Mouse (Mus musculus) midbrain, embryonic 15.5 days (tissue): ENCODE results near the gene Ggta1. TPM values are rescaled to one million over a fixed set of nuclear protein-coding genes. Genes with fewer than 3 reads are reported as not detected.
A peak's percentile ranks its signal among the peaks of the same experiment; 100 is the strongest.

Experiments
- ATAC-seq: fragments of 200-750 bp; cut with Nextera tagmentation; replicated peaks from 2 replicates; pipeline ENCODE4 v1.8.0; 2017; ENCODE audit warnings: moderate TSS enrichment
- H3K27ac ChIP-seq: fragments of 300-500 bp; sonication (generic); 2 replicates; pipeline ENCODE4 v1.5.1; 2015; ENCODE audit warnings: mild to moderate bottlenecking, inconsistent platforms
- H3K27me3 ChIP-seq: fragments of 300-500 bp; sonication (generic); replicated peaks from 2 replicates; pipeline ENCODE4 v1.6.1; 2015; ENCODE audit warnings: inconsistent platforms
- H3K36me3 ChIP-seq: fragments of 300-500 bp; sonication (generic); replicated peaks from 2 replicates; pipeline ENCODE4 v1.6.1; 2015; ENCODE audit warnings: inconsistent platforms
- H3K4me1 ChIP-seq: fragments of 300-500 bp; sonication (generic); 2 replicates; pipeline ENCODE4 v1.6.1; 2015; ENCODE audit warnings: inconsistent platforms
- H3K4me2 ChIP-seq: fragments of 300-500 bp; sonication (generic); 2 replicates; pipeline ENCODE4 v1.6.1; 2015; ENCODE audit warnings: inconsistent platforms, mild to moderate bottlenecking, moderate library complexity
- H3K4me3 ChIP-seq: fragments of 300-500 bp; sonication (generic); 2 replicates; pipeline ENCODE4 v1.5.1; 2015; ENCODE audit warnings: mild to moderate bottlenecking, inconsistent platforms
- H3K9ac ChIP-seq: fragments of 300-500 bp; sonication (generic); 2 replicates; pipeline ENCODE4 v1.6.1; 2015; ENCODE audit warnings: mild to moderate bottlenecking, inconsistent platforms
- H3K9me3 ChIP-seq: fragments of 300-500 bp; sonication (generic); 2 replicates; pipeline ENCODE4 v1.6.1; 2016; ENCODE audit warnings: inconsistent platforms
- WGBS: fragments of 180-500 bp; shearing (Covaris S2); methylation state at CpG from one replicate; pipeline ENCODE4 v1.1.7; 2015; ENCODE audit warnings: mixed read lengths; 5-methylcytosine and 5-hydroxymethylcytosine counted together
- polyA plus RNA-seq: library from polyadenylated mRNA; unstranded; fragments of >200 nt; fragmentation: Nextera tagmentation; extraction: Ambion mirVana; gene quantifications from 2 replicates; pipeline ENCODE4 v1.2.1, GENCODE M21; 2015

The Ggta1 gene
- polyA plus RNA-seq, 1 experiment from 2014 or later: 6.3 TPM

DNA sequence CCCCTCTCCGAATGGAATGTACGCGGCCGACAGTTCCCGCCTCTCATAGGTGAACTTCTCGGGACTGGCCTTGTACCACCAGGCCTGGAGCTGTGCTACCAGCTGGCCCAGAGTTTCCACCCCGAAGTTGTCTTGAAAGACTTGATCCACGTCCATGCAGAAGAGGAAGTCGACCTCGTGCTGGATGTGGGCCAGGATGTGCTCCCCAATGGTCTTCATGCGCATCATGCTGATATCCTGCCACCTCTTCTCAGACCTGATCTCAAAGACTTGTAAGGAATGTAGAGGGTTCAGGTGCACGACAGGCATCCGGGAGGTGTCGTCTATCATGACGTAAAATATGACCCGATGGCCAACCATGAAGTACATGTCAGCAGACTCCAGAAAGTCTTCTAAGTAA, 60.6 kb downstream of the Ggta1 start:
- H3K4me3 ChIP-seq: no peak overlapping the region
- H3K4me2 ChIP-seq: no peak overlapping the region
- no peaks in the 10 kb centered on the region for H3K36me3 ChIP-seq
- H3K27ac ChIP-seq: no peak overlapping the region
- ATAC-seq: no peak
- H3K9me3 ChIP-seq: no peaks in the 10 kb centered on the region
- H3K9ac ChIP-seq: no peak overlapping the region
- WGBS: 94% methylated on average over 16 of the region's 16 CpGs
- H3K4me1 ChIP-seq: no peaks in the 10 kb centered on the region
- no peaks in the 10 kb centered on the region for H3K27me3 ChIP-seq

DNA sequence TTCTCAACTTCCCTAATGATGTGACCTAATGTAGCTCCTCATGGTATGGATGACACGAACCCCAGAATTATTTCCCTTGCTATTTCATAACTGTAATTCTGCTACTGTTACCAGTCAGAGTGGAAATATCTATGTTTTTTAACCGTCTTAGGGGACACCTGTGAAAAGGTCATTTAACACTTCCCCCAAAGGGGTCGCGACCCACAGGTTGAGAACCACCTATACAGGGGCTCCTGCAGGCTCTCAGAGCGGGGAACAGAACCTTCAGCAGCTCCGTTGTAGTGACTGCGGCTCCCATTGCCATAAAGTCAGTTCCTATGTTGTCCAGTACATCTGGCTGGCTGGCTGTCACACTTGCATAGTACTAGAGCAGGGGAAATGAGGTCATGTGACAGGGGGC, 62.3 kb downstream of the Ggta1 start:
- H3K9ac ChIP-seq: no peak overlapping the region
- 0 out of 2 replicates have a peak, but pooled peaks cover 3% of the 10 kb centered on the region for H3K4me1 ChIP-seq
- no peaks in the 10 kb centered on the region for H3K36me3 ChIP-seq
- no peak overlapping the region for H3K27ac ChIP-seq
- no peak overlapping the region for H3K4me3 ChIP-seq
- WGBS: 94% methylated on average over 7 of the region's 7 CpGs
- H3K27me3 ChIP-seq: no peaks in the 10 kb centered on the region
- H3K9me3 ChIP-seq: no peaks in the 10 kb centered on the region
- ATAC-seq: no peak
- H3K4me2 ChIP-seq: no peak overlapping the region

DNA sequence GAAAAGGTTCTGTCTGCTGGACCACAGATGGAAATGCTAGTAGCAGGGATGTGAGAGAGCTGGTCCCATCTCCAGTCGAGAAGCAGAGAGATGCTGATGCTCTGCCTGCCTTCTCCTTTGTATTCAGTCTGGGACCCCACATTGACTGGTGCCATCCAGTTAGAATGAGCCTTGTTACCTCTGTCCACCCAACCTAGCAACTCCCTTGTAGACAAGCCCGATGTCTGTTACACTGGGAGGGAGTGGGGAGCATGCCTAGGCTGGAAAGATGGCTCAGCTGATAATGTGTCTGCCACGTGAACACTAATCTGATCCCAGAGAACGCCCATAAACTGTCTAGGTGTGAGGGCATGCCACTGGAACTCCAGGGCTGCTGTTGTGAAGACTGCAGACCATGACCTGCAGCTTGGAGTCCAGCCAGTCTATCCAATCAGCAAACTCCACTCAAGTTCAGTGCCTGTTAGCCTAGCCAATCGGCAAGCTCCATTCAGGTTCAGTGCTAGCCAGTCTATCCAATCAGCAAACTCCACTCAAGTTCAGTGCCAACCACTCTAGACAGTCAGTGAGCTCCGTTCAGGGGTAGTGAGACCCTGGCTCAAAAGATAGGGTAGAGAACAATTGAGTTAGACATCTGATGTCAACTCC, 64.7 kb downstream of the Ggta1 start:
- 85% methylated on average over 6 of the region's 6 CpGs for WGBS
- no peak for ATAC-seq
- no peaks in the 10 kb centered on the region for H3K36me3 ChIP-seq
- H3K27me3 ChIP-seq: no peaks in the 10 kb centered on the region
- no peaks in the 10 kb centered on the region for H3K9me3 ChIP-seq
- no peak overlapping the region for H3K4me2 ChIP-seq
- H3K4me1 ChIP-seq: 0 out of 2 replicates have a peak, but pooled peaks cover 3% of the 10 kb centered on the region
- no peak overlapping the region for H3K9ac ChIP-seq
- H3K27ac ChIP-seq: no peak overlapping the region
- H3K4me3 ChIP-seq: no peak overlapping the region

DNA sequence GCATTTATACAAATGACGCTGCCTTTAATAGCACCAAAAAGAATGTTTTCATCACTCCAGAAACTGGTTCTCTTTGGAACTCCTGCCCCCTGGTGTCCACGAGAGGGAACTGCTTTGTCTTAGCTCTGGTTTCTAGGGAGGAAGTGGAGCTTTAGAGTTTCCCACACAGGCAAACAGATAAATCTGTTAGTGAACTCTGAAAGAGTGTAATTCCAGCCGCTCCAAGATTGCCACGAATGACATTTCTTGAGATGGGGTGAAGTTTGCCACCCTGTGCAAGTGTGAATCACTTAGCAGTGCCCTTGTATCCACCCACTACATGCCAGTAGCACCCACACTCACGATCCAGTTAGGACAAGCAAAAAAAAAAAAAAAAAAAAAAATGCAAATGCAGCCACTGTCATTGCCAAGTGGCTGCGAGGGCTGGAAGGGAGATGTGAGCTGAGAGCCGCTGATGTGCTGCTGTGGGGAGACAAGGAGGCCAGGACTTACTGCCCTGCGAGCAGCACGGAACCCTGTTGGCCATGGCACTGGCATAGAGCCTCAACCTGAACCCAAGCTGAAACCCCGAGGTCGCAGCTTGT, 65.3 kb downstream of the Ggta1 start:
- H3K9me3 ChIP-seq: no peaks in the 10 kb centered on the region
- H3K4me3 ChIP-seq: no peak overlapping the region
- 0 out of 2 replicates have a peak, but pooled peaks cover 3% of the 10 kb centered on the region for H3K4me1 ChIP-seq
- no peak overlapping the region for H3K4me2 ChIP-seq
- WGBS: 51% methylated on average over 11 of the region's 11 CpGs
- H3K9ac ChIP-seq: no peak overlapping the region
- no peak overlapping the region for H3K27ac ChIP-seq
- no peaks in the 10 kb centered on the region for H3K36me3 ChIP-seq
- no peaks in the 10 kb centered on the region for H3K27me3 ChIP-seq
- ATAC-seq: peak; percentile 6; the same call in 1 of the 2 replicates

DNA sequence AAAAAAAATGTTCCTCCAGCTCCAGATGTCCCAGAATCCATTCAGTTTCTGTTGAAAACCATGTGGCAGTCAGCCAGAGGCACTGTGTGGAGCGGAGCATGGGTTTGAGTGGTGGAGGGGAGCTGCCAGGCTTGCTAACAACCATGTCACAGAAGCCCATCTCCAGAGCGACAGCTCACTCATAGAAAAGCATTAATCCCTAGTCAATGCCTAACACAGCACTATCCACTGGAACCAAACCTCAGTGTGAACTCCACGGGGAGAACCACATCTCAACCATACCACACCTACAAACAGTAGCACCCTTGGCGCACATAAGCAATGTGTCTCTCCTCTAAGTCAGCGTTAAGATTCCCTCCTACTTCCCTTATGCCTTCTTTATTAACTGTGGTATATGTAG, 65.9 kb downstream of the Ggta1 start, which contains the start of gene 4930402F06Rik:
Gene 4930402F06Rik (minus strand): TSS at position 80 of the 400 bp plus-strand sequence.
- H3K4me2 ChIP-seq: no peak within 1 kb of the TSS
- no peak; the same call in 1 of the 2 replicates for ATAC-seq
- H3K4me1 ChIP-seq: 0 out of 2 replicates have a peak, but pooled peaks cover 3% of the 10 kb centered on the region
- no peak within 1 kb of the TSS for H3K4me3 ChIP-seq
- H3K27me3 ChIP-seq: no peaks in the 10 kb centered on the region
- no peak within 1 kb of the TSS for H3K9ac ChIP-seq
- H3K36me3 ChIP-seq: no peaks in the 10 kb centered on the region
- no peak within 1 kb of the TSS for H3K27ac ChIP-seq
- WGBS: 55% methylated on average over 5 of the region's 5 CpGs
- no peaks in the 10 kb centered on the region for H3K9me3 ChIP-seq

DNA sequence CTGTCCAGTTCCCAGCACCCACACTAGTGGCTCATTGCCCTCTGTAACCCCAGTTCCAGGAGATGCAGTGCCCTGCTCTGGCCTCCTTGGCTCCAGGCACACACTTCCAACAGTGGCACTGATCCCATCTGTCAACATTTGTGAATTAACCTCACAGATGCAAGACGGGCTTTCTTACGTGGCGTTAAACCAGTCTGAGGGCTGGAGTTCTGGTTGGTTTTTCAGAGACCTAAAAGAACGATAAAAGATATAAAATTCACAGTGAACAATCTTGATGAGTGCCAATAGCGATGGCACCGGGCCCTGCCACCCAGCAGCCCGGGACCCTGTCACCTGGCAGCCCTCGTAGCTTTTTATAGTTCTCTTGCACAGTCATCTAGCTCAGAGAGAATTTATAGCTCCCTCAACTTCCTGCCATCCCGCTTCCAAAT, 77.6 kb downstream of the Ggta1 start:
- Histone ChIP-seq H3K4me3 (no peak overlapping the region), H3K36me3 (no peaks in the 10 kb centered on the region), H3K27ac (no peak overlapping the region), H3K4me1 (no peaks in the 10 kb centered on the region), H3K27me3 (no peaks in the 10 kb centered on the region), H3K4me2 (no peak overlapping the region), H3K9ac (no peak overlapping the region), H3K9me3 (no peaks in the 10 kb centered on the region)
- 86% methylated on average over 9 of the region's 9 CpGs for WGBS
- ATAC-seq: no peak

DNA sequence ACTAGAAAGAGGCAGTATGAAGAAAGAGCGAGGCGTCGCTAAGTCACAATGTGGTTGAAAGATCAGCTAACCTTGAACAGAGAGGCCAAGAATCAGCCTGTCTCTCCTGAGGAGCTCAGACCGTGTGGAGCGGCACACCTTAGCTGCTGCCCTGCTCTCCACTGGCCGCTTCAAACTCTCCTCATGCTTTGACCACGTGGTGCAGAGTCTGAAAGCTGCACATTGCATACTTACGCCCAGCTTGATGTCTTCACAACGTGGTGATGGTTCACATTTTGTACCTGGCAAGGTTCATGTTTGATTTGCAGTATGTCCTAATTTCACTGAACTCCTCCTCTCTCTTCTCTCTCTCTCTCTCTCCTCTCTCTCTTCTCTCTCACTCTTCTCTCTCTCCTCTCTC, 83.7 kb downstream of the Ggta1 start:
- no peaks in the 10 kb centered on the region for H3K9me3 ChIP-seq
- no peaks in the 10 kb centered on the region for H3K36me3 ChIP-seq
- H3K4me2 ChIP-seq: no peak overlapping the region
- WGBS: 69% methylated on average over 9 of the region's 9 CpGs
- H3K27ac ChIP-seq: no peak overlapping the region
- no peak overlapping the region for H3K9ac ChIP-seq
- no peak for ATAC-seq
- no peaks in the 10 kb centered on the region for H3K27me3 ChIP-seq
- no peak overlapping the region for H3K4me3 ChIP-seq
- no peaks in the 10 kb centered on the region for H3K4me1 ChIP-seq

DNA sequence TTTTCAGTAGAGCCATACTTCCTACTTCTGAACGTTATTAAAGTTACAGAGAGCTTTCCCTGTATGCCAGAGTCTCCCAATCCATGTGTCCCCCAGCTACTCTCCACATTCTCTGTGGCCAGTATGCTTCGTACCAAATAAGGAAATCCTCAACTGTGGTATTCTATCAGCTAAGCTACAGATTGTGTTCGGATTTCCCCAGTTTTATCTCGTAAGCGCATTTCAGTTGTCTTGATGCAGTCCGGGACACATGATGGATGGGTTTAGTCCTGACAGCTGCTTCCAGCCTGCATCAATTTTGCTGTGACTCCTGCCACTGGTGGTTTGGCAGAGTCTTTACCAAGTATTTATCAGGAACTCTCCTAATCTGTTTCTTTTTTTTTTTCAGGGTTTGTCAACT, 85.4 kb downstream of the Ggta1 start:
- H3K27me3 ChIP-seq: no peaks in the 10 kb centered on the region
- H3K27ac ChIP-seq: no peak overlapping the region
- no peak overlapping the region for H3K4me3 ChIP-seq
- no peaks in the 10 kb centered on the region for H3K36me3 ChIP-seq
- H3K4me2 ChIP-seq: no peak overlapping the region
- H3K9ac ChIP-seq: no peak overlapping the region
- 76% methylated on average over 6 of the region's 6 CpGs for WGBS
- ATAC-seq: no peak
- no peaks in the 10 kb centered on the region for H3K4me1 ChIP-seq
- no peaks in the 10 kb centered on the region for H3K9me3 ChIP-seq

DNA sequence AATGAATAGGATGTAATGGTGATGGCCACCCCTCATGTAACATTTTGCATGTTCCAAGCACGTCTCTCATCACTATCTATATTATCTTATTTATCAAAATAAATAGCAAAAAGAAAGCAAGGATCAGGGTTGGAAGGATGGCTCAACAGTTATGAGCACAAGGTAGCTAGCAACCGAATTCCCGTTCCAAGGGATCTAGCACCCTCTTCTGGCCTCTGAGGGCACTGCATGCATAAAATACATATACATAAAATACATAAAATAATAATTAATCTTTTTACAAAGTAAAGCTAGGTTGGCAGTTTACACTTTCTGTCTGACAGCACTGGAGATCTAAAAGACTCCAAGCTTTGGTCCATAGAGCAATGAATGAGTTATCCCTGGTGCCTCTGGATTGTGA, 90.0 kb downstream of the Ggta1 start:
- H3K27me3 ChIP-seq: no peaks in the 10 kb centered on the region
- WGBS: 14% methylated on average over 3 of the region's 3 CpGs
- ATAC-seq: no peak

DNA sequence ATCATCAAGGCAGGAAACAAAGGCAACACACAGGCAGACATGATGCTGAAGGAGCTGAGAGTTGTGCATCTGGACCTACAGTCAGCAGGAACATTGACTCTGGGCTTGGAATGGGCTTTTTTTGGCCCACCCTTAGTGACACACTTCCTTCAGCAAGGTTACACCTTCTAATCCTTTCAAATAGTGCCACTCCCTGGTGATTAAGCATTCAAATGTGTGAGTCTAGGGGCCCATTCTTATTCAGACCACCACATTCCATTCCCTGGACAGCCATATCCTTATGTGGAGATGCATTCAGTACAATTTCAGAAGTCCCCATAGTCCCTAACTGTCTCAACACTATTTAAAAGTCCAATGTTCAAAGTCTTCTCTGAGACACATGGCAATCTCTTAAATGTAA, 92.3 kb downstream of the Ggta1 start:
- H3K4me1 ChIP-seq: no peaks in the 10 kb centered on the region
- H3K27ac ChIP-seq: no peak overlapping the region
- H3K9me3 ChIP-seq: no peaks in the 10 kb centered on the region
- no peak overlapping the region for H3K9ac ChIP-seq
- H3K4me2 ChIP-seq: no peak overlapping the region
- H3K36me3 ChIP-seq: no peaks in the 10 kb centered on the region
- no peaks in the 10 kb centered on the region for H3K27me3 ChIP-seq
- ATAC-seq: no peak
- no peak overlapping the region for H3K4me3 ChIP-seq

More for the DNA sequence above, 90.0 kb downstream of the Ggta1 start:
- no peak overlapping the region for H3K4me3 ChIP-seq
- no peaks in the 10 kb centered on the region for H3K36me3 ChIP-seq
- no peak overlapping the region for H3K27ac ChIP-seq
- H3K4me1 ChIP-seq: no peaks in the 10 kb centered on the region
- no peak overlapping the region for H3K4me2 ChIP-seq
- no peaks in the 10 kb centered on the region for H3K9me3 ChIP-seq
- no peak overlapping the region for H3K9ac ChIP-seq

DNA sequence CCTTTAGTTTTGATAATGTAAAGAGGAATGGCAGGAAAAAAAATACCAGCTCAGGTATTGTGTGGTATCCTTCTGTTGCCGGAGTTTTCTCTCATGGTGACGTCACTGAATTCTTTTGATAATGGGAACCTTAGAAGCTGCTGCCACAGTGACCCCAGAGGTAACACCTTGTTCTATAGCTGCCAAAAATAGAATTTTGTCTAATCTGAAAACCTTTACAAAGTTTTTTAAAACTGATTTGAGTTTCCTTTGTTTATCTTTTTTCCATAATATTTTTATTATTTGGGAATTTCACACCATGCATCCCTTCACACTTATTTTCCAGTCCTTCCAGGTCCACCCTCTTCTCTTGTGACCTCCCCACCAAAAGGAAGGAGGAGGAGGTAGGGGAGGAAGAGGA, 95.4 kb downstream of the Ggta1 start, which contains the start of gene 4930568D16Rik:
Gene 4930568D16Rik (minus strand): TSS at position 101 of the 400 bp plus-strand sequence.
- WGBS: 71% methylated on average over 2 of the region's 2 CpGs
- H3K27me3 ChIP-seq: no peaks in the 10 kb centered on the region
- H3K4me3 ChIP-seq: no peak within 1 kb of the TSS
- no peaks in the 10 kb centered on the region for H3K4me1 ChIP-seq
- no peaks in the 10 kb centered on the region for H3K36me3 ChIP-seq
- H3K4me2 ChIP-seq: no peak within 1 kb of the TSS
- H3K9me3 ChIP-seq: no peaks in the 10 kb centered on the region
- H3K9ac ChIP-seq: no peak within 1 kb of the TSS
- no peak within 1 kb of the TSS for H3K27ac ChIP-seq
- no peak for ATAC-seq
